Mouse (Mus musculus) E14TG2a.4 (cell line): ENCODE measurements around the gene Gpc6.

ENCODE experiments used
- H3K27me3 ChIP-seq: 2 replicates; pipeline ENCODE4 v1.6.1; 2014; ENCODE audit warnings: low read length, control low read depth; ENCODE audit not compliant: insufficient read depth
- H3K36me3 ChIP-seq: 2 replicates; pipeline ENCODE4 v1.6.1; 2014; ENCODE audit warnings: low read length, control low read depth; ENCODE audit not compliant: insufficient read depth
- H3K4me1 ChIP-seq: replicated peaks from 2 replicates; pipeline ENCODE4 v1.6.1; 2014; ENCODE audit warnings: low read depth, low read length, control low read depth
- H3K4me3 ChIP-seq: replicated peaks from 2 replicates; pipeline ENCODE4 v1.5.1; 2014; ENCODE audit warnings: mild to moderate bottlenecking, low read length
- H3K9me3 ChIP-seq: 2 replicates; pipeline ENCODE4 v1.6.1; 2014; ENCODE audit warnings: low read length, control low read depth
- CTCF ChIP-seq: conservative IDR thresholded peaks from 2 replicates; pipeline ENCODE4 v1.5.1; 2014; ENCODE audit warnings: low read length
- NANOG ChIP-seq: IDR thresholded peaks from 2 replicates; pipeline ENCODE4 v1.6.1; 2014; ENCODE audit warnings: borderline replicate concordance, low read length, mixed read lengths
- POU5F1 ChIP-seq: IDR thresholded peaks from 2 replicates; pipeline ENCODE4 v1.6.1; 2014; ENCODE audit warnings: low read length, borderline replicate concordance

Gene Gpc6

GRCm38 (mm10) chr14:116975224-116975623 is 50.1 kb downstream of the Gpc6 start:
- no peaks in the 10 kb centered on the region for H3K4me1 ChIP-seq
- H3K27me3 ChIP-seq, result no peaks in the 10 kb centered on the region
- H3K9me3 ChIP-seq, result no peaks in the 10 kb centered on the region
- no peak overlapping the region for H3K4me3 ChIP-seq
- no peaks in the 10 kb centered on the region for H3K36me3 ChIP-seq
- TF ChIP-seq CTCF (no peak), NANOG (no peak), POU5F1 (no peak)

GRCm38 (mm10) chr14:116977259-116977658 is 52.1 kb downstream of the Gpc6 start:
- Histone ChIP-seq H3K4me3 (no peak overlapping the region), H3K9me3 (no peaks in the 10 kb centered on the region), H3K36me3 (no peaks in the 10 kb centered on the region), H3K27me3 (no peaks in the 10 kb centered on the region), H3K4me1 (no peaks in the 10 kb centered on the region)
- TF ChIP-seq CTCF, result no peak
- no peak for TF ChIP-seq POU5F1
- no peak for TF ChIP-seq NANOG

- TF ChIP-seq CTCF (no peak), POU5F1 (no peak), NANOG (no peak)
- no peaks in the 10 kb centered on the region for H3K4me1 ChIP-seq
Observed at GRCm38 (mm10) chr14:116979714-116980382, 54.7 kb downstream of the Gpc6 start.

GRCm38 (mm10) chr14:116981711-116982110 is 56.6 kb downstream of the Gpc6 start:
- Histone ChIP-seq H3K9me3 (no peaks in the 10 kb centered on the region), H3K27me3 (no peaks in the 10 kb centered on the region), H3K4me3 (no peak overlapping the region), H3K36me3 (no peaks in the 10 kb centered on the region), H3K4me1 (no peaks in the 10 kb centered on the region)
- TF ChIP-seq POU5F1, result no peak
- no peak for TF ChIP-seq NANOG
- TF ChIP-seq CTCF, result no peak

More at GRCm38 (mm10) chr14:116979714-116980382, 54.7 kb downstream of the Gpc6 start:
- no peaks in the 10 kb centered on the region for H3K9me3 ChIP-seq
- no peaks in the 10 kb centered on the region for H3K36me3 ChIP-seq
- no peaks in the 10 kb centered on the region for H3K27me3 ChIP-seq
- no peak overlapping the region for H3K4me3 ChIP-seq

- Histone ChIP-seq H3K27me3 (no peaks in the 10 kb centered on the region), H3K9me3 (no peaks in the 10 kb centered on the region), H3K4me3 (no peak overlapping the region), H3K4me1 (no peaks in the 10 kb centered on the region), H3K36me3 (no peaks in the 10 kb centered on the region)
- TF ChIP-seq CTCF (no peak), NANOG (no peak), POU5F1 (no peak)
Observed at GRCm38 (mm10) chr14:116987341-116987740, 62.2 kb downstream of the Gpc6 start.

- no peaks in the 10 kb centered on the region for H3K4me1 ChIP-seq
- H3K9me3 ChIP-seq, result no peaks in the 10 kb centered on the region
- TF ChIP-seq NANOG (no peak), CTCF (no peak), POU5F1 (no peak)
- H3K27me3 ChIP-seq, result no peaks in the 10 kb centered on the region
- no peaks in the 10 kb centered on the region for H3K36me3 ChIP-seq
- no peak overlapping the region for H3K4me3 ChIP-seq
Observed at GRCm38 (mm10) chr14:117000376-117000775, 75.3 kb downstream of the Gpc6 start.

GRCm38 (mm10) chr14:117002313-117002712 is 77.2 kb downstream of the Gpc6 start:
- Histone ChIP-seq H3K9me3 (no peaks in the 10 kb centered on the region), H3K4me3 (no peak overlapping the region), H3K36me3 (no peaks in the 10 kb centered on the region), H3K27me3 (no peaks in the 10 kb centered on the region), H3K4me1 (no peaks in the 10 kb centered on the region)
- no peak for TF ChIP-seq NANOG
- TF ChIP-seq CTCF, result no peak
- no peak for TF ChIP-seq POU5F1

GRCm38 (mm10) chr14:117008781-117009180 is 83.7 kb downstream of the Gpc6 start:
- Histone ChIP-seq H3K4me3 (no peak overlapping the region), H3K36me3 (no peaks in the 10 kb centered on the region), H3K27me3 (no peaks in the 10 kb centered on the region), H3K9me3 (no peaks in the 10 kb centered on the region), H3K4me1 (no peaks in the 10 kb centered on the region)
- no peak for TF ChIP-seq POU5F1

GRCm38 (mm10) chr14:117012969-117013368 is 87.9 kb downstream of the Gpc6 start:
- Histone ChIP-seq H3K36me3 (no peaks in the 10 kb centered on the region), H3K4me3 (no peak overlapping the region), H3K4me1 (no peaks in the 10 kb centered on the region), H3K27me3 (no peaks in the 10 kb centered on the region), H3K9me3 (no peaks in the 10 kb centered on the region)
- TF ChIP-seq CTCF, result no peak
- no peak for TF ChIP-seq POU5F1
- no peak for TF ChIP-seq NANOG
